Mouse (Mus musculus) stomach, embryonic 15.5 days (tissue): ENCODE results near the gene Unc50. TPM values are rescaled to one million over a fixed set of nuclear protein-coding genes. Genes with fewer than 3 reads are reported as not detected.

ENCODE experiments used
- ATAC-seq: fragments of 200-750 bp; cut with Nextera tagmentation; 2 replicates; pipeline ENCODE4 v1.8.0; 2017; ENCODE audit warnings: low read depth, moderate number of reproducible peaks, moderate TSS enrichment; ENCODE audit not compliant: insufficient read depth, low FRiP score
- H3K27ac ChIP-seq: fragments of 300-500 bp; sonication (generic); 2 replicates; pipeline ENCODE4 v1.5.1; 2015; ENCODE audit warnings: mild to moderate bottlenecking, inconsistent platforms
- H3K27me3 ChIP-seq: fragments of 300-500 bp; sonication (generic); replicated peaks from 2 replicates; pipeline ENCODE4 v1.6.1; 2015; ENCODE audit warnings: inconsistent platforms
- H3K36me3 ChIP-seq: fragments of 300-500 bp; sonication (generic); 2 replicates; pipeline ENCODE4 v1.6.1; 2015; ENCODE audit warnings: inconsistent platforms
- H3K4me1 ChIP-seq: fragments of 300-500 bp; sonication (generic); 2 replicates; pipeline ENCODE4 v1.6.1; 2015; ENCODE audit warnings: inconsistent platforms
- H3K4me2 ChIP-seq: fragments of 300-500 bp; sonication (generic); 2 replicates; pipeline ENCODE4 v1.6.1; 2015; ENCODE audit warnings: mild to moderate bottlenecking, inconsistent platforms
- H3K4me3 ChIP-seq: fragments of 300-500 bp; sonication (generic); replicated peaks from 2 replicates; pipeline ENCODE4 v1.5.1; 2015; ENCODE audit warnings: inconsistent platforms
- H3K9ac ChIP-seq: fragments of 300-500 bp; sonication (generic); 2 replicates; pipeline ENCODE4 v1.6.1; 2015; ENCODE audit warnings: inconsistent platforms
- H3K9me3 ChIP-seq: fragments of 300-500 bp; sonication (generic); 2 replicates; pipeline ENCODE4 v1.6.1; 2016; ENCODE audit warnings: inconsistent platforms
- WGBS: fragments of 180-500 bp; shearing (Covaris S2); methylation state at CpG from one replicate; pipeline ENCODE4 v1.1.7; 2015; 5-methylcytosine and 5-hydroxymethylcytosine counted together
- polyA plus RNA-seq: library from polyadenylated mRNA; unstranded; fragments of >200 nt; fragmentation: Nextera tagmentation; extraction: Ambion mirVana; gene quantifications from 2 replicates; pipeline ENCODE4 v1.2.1, GENCODE M21; 2015

Gene Unc50
- polyA plus RNA-seq, 1 experiment from 2014 or later, result 132 TPM

DNA sequence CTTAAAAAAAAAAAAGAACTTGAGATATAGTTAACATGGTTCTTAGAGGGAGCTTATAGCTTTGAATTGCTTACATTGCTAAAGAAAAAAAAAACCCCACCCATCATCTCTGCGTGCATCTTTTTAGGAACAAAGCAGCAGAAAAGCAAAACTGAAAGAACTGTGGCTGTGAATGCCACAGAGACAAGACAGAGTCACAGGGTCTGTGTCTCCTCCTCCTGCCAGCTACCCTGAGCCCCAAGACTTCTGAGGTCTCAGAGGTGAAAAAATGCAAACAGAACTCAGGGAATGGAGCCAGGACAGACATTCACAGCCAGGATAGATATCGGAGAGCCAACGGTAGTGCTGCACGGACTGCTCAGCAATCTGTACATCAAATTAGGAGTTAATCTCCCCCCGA, 48.0 kb downstream of the Unc50 start:
- no peak for ATAC-seq
- WGBS, result 40% methylated on average over 5 of the region's 5 CpGs
- Histone ChIP-seq H3K27me3 (no peaks in the 10 kb centered on the region), H3K4me3 (no peak overlapping the region), H3K36me3 (no peaks in the 10 kb centered on the region), H3K9me3 (no peaks in the 10 kb centered on the region), H3K4me2 (peak overlapping the region; percentile 20; the same call in 1 of the 2 replicates), H3K27ac (peak overlapping the region; percentile 51; the same call in 1 of the 2 replicates), H3K4me1 (peaks cover 12% of the 10 kb centered on the region), H3K9ac (no peak overlapping the region)

DNA sequence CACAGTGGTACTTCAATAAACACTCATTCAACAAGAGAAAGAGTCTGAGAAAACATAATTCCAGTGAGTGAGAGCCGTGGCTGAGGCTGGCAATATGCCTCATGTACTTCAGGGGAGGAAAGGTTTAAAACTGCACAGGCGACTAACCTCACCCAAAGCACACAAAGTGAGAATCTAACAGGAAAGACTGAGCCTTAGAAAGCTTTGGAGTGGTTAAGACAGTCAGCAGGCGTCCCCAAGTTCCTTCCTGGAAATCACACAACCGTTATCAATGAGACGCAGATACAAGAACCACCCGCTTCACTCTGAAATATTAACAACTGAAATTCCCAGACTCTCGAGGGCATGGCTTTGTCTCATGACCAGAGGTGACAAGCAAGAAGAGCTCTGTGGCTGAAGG, 48.5 kb downstream of the Unc50 start:
- H3K4me3 ChIP-seq, result no peak overlapping the region
- no peak overlapping the region for H3K9ac ChIP-seq
- H3K9me3 ChIP-seq, result no peaks in the 10 kb centered on the region
- ATAC-seq, result peak; percentile 40; the same call in 1 of the 2 replicates
- peaks cover 12% of the 10 kb centered on the region for H3K4me1 ChIP-seq
- H3K36me3 ChIP-seq, result no peaks in the 10 kb centered on the region
- H3K27me3 ChIP-seq, result no peaks in the 10 kb centered on the region
- H3K27ac ChIP-seq, result peak overlapping the region; percentile 51; the same call in 1 of the 2 replicates
- WGBS, result 48% methylated on average over 7 of the region's 7 CpGs
- peak overlapping the region; percentile 20; the same call in 1 of the 2 replicates for H3K4me2 ChIP-seq

DNA sequence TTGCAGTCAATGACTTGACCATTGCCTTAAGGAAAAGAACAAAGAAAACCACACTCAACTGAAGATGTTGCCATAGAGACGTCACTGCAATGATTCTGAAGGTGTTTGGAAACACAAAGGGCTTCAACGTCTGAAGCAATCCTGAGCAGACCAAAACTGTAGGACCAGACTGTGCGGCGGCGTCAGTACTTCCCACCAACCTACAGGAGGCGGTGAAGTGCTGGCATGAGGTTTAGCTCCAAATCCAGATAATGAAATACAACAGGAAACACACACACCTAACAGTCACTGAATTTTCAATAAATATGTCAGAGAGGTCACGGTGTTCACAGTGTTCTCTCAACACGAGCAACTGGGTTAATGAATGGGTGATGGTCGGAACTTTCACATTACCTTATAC, 49.1 kb downstream of the Unc50 start:
- 69% methylated on average over 9 of the region's 9 CpGs for WGBS
- H3K4me3 ChIP-seq, result no peak overlapping the region

DNA sequence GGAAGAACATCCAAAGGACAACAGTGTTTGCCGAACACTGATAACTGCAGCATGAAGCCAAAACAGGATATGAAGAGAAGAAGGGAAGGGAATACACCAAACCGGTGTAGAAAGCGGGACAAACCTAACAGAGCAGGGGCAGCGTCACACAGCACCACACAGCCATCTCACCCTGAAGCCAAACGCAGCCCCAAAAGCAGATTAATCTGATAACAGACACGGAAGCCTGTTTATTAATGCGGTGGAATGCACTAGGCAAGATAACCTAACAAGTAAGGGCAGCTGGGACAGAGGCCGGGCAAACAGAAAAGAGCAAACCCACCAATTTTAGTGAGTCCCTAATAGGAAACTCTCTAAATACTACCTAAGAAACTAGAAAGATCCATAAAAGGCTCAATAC, 49.8 kb downstream of the Unc50 start:
- no peaks in the 10 kb centered on the region for H3K36me3 ChIP-seq
- 62% methylated on average over 8 of the region's 8 CpGs for WGBS
- no peaks in the 10 kb centered on the region for H3K9me3 ChIP-seq
- no peak for ATAC-seq
- H3K9ac ChIP-seq, result no peak overlapping the region
- no peak overlapping the region for H3K4me3 ChIP-seq
- peaks cover 12% of the 10 kb centered on the region for H3K4me1 ChIP-seq
- no peak overlapping the region for H3K27ac ChIP-seq
- no peaks in the 10 kb centered on the region for H3K27me3 ChIP-seq
- H3K4me2 ChIP-seq, result no peak overlapping the region

More for the DNA sequence above, 49.1 kb downstream of the Unc50 start:
- H3K36me3 ChIP-seq, result no peaks in the 10 kb centered on the region
- no peaks in the 10 kb centered on the region for H3K9me3 ChIP-seq
- no peak overlapping the region for H3K4me2 ChIP-seq
- H3K9ac ChIP-seq, result no peak overlapping the region
- ATAC-seq, result no peak
- H3K27ac ChIP-seq, result no peak overlapping the region
- H3K27me3 ChIP-seq, result no peaks in the 10 kb centered on the region
- H3K4me1 ChIP-seq, result peaks cover 12% of the 10 kb centered on the region

DNA sequence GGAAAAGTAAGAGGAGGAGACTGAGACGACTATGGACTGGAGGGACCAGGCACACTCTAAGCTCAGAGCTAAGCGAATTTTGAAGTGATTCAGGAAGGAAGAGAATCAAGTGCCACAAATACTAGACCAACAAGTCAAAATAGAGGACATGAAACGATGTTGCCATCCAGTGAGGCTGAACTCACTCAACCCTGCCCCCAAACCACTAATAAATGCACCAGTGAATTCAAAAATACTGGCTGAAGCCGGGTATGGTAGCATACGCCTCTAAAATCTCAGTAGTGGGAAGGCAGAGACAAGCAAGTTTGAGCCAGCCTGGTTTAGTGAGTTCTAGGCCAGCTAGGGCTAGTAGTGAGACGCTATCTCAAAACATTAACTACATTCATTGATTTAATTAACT, 50.8 kb downstream of the Unc50 start:
- whole genome bisulfite sequencing, result 81% methylated on average over 6 of the region's 6 CpGs
- H3K4me3 ChIP-seq, result no peak overlapping the region
- H3K4me2 ChIP-seq, result no peak overlapping the region
- H3K4me1 ChIP-seq, result peaks cover 10% of the 10 kb centered on the region
- H3K27me3 ChIP-seq, result no peaks in the 10 kb centered on the region
- no peaks in the 10 kb centered on the region for H3K36me3 ChIP-seq
- no peak overlapping the region for H3K27ac ChIP-seq
- no peak overlapping the region for H3K9ac ChIP-seq
- ATAC-seq, result no peak
- H3K9me3 ChIP-seq, result no peaks in the 10 kb centered on the region

DNA sequence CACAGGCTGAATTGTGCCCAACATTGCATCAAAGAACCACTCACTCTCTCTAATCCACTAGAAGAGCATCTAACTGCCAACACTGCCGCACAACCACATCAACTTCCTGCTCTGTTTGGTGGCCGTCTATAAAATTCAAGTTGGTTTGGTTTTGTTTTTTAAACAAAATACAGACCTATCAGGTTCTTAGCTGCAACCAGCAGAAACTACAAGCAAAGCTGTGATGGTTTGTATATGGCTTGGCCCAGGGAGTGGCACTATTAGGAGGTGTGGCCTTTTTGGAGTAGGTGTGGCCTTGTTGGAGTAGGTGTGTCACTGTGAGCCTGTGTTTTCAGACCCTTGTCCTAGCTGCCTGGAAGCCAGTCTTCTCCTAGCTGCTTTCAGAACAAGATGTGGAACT, 51.4 kb downstream of the Unc50 start:
- no peak for ATAC-seq
- no peak overlapping the region for H3K4me3 ChIP-seq
- H3K4me1 ChIP-seq, result peaks cover 10% of the 10 kb centered on the region
- H3K4me2 ChIP-seq, result no peak overlapping the region
- no peak overlapping the region for H3K9ac ChIP-seq
- H3K9me3 ChIP-seq, result no peaks in the 10 kb centered on the region
- no peaks in the 10 kb centered on the region for H3K36me3 ChIP-seq
- H3K27ac ChIP-seq, result no peak overlapping the region
- 76% methylated on average over 2 of the region's 2 CpGs for WGBS
- H3K27me3 ChIP-seq, result no peaks in the 10 kb centered on the region

DNA sequence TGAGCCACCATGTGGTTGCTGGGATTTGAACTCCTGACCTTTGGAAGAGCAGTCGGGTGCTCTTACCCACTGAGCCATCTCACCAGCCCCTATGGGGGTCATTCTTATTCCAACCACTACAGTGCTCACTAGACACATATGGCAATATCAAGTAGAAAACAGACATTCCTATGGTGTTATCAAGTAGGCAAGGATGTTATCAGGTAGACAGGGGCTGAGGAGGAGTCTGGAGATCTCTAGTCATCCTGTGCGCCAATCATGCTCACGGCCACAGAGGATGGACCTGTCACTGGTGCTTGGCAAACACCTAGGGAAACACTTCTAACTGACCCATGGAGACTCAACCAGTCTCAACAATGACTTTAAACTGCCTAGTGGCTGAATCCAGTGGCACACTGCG, 54.7 kb downstream of the Unc50 start:
- H3K27ac ChIP-seq, result no peak overlapping the region
- no peak overlapping the region for H3K9ac ChIP-seq
- no peaks in the 10 kb centered on the region for H3K27me3 ChIP-seq
- H3K36me3 ChIP-seq, result peaks cover 4% of the 10 kb centered on the region; the same call in 1 of the 2 replicates
- H3K9me3 ChIP-seq, result no peaks in the 10 kb centered on the region
- WGBS, result 87% methylated on average over 4 of the region's 4 CpGs
- ATAC-seq, result no peak
- no peaks in the 10 kb centered on the region for H3K4me1 ChIP-seq
- no peak overlapping the region for H3K4me3 ChIP-seq
- no peak overlapping the region for H3K4me2 ChIP-seq

DNA sequence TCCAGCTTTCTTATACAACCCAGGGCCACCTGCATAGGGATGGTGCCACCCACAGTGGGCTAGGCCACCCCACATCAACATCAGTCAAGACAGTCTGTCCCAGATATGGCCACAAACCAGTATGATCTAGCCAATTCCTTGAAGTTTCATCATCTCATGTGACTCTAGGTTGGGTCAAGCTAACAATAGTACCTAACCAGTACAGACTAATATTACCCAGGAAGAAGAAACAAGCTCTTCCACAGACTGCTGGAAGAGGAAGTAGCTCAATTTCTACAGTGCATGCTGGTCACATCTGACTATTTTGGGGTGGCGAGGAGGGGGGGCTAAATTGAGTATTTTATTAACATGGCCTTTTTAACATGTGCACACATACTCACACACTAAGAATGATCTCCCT, 56.5 kb downstream of the Unc50 start:
- no peaks in the 10 kb centered on the region for H3K27me3 ChIP-seq

DNA sequence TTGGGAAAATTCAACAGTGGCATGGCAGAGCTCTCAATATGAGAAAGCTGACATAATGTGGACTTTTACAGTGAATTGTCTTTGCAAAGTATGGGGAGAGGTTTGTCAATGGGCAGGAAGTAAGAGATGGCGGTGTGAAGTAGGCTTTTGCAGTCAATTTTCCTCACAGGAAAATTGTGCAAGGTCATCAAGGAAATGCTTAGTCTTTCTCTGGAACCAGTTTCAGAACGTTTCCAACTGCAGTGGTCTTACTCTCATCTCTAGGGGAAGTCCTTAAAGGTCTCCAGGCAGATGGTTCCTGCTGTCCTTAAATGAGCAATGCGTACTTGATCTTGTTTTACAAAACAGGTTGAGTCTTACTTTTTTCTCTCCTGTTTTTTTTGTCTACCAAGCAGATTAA, 57.1 kb downstream of the Unc50 start:
- no peaks in the 10 kb centered on the region for H3K27me3 ChIP-seq
- H3K9me3 ChIP-seq, result no peaks in the 10 kb centered on the region
- WGBS, result 74% methylated on average over 3 of the region's 3 CpGs
- peaks cover 6% of the 10 kb centered on the region; the same call in 1 of the 2 replicates for H3K36me3 ChIP-seq
- H3K4me3 ChIP-seq, result no peak overlapping the region
- no peak overlapping the region for H3K4me2 ChIP-seq
- H3K9ac ChIP-seq, result no peak overlapping the region
- H3K27ac ChIP-seq, result no peak overlapping the region
- ATAC-seq, result no peak
- H3K4me1 ChIP-seq, result no peaks in the 10 kb centered on the region

More for the DNA sequence above, 56.5 kb downstream of the Unc50 start:
- WGBS, result 90% methylated on average over 1 of the region's 1 CpGs
- Histone ChIP-seq H3K4me2 (no peak overlapping the region), H3K9ac (no peak overlapping the region), H3K9me3 (no peaks in the 10 kb centered on the region), H3K4me1 (no peaks in the 10 kb centered on the region), H3K36me3 (peaks cover 6% of the 10 kb centered on the region; the same call in 1 of the 2 replicates), H3K27ac (no peak overlapping the region), H3K4me3 (no peak overlapping the region)
- no peak for ATAC-seq

DNA sequence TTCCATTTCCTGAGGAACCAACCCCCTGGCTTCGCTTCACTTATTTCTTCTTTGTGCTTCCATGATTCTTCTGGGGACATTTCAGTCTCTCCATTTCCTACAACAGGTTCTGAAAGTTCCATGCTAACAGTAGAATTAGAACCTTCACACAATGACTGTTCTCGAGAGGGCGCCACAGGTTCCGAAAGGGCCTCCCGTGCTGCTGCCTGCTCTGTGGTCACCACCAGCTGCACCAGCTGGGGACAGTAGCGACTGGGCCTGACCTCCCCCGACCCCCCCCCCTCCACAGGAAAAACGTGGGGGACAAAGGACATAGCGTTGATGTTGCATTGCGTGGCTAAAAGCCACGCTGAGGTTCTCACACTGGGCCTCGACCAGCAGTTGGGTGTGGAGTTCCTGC, 58.6 kb downstream of the Unc50 start:
- no peaks in the 10 kb centered on the region for H3K4me1 ChIP-seq
- H3K36me3 ChIP-seq, result peaks cover 6% of the 10 kb centered on the region; the same call in 1 of the 2 replicates
- no peak for ATAC-seq
- no peak overlapping the region for H3K4me2 ChIP-seq
- H3K27me3 ChIP-seq, result no peaks in the 10 kb centered on the region
- no peak overlapping the region for H3K4me3 ChIP-seq
- H3K27ac ChIP-seq, result no peak overlapping the region
- no peak overlapping the region for H3K9ac ChIP-seq
- no peaks in the 10 kb centered on the region for H3K9me3 ChIP-seq
- 81% methylated on average over 12 of the region's 12 CpGs for WGBS

Other genes with a start within 250 kb of the Unc50 start
- gene Cnga3, start 215.7 kb upstream of the Unc50 start, polyA plus RNA-seq, result 0.74 and 0.75 TPM in 2 replicates
- 18.8 and 19.1 TPM in 2 replicates for gene Inpp4a, start 130.3 kb upstream of the Unc50 start, polyA plus RNA-seq
- 41.3 and 46.0 TPM in 2 replicates for gene Coa5, start within 50 bp of the Unc50 start, polyA plus RNA-seq
- 27.6 and 32.3 TPM in 2 replicates for gene Mgat4a, start 110.9 kb downstream of the Unc50 start, polyA plus RNA-seq